Mouse (Mus musculus): Measurements from ENCODE around the gene Pgbd5. TPM values are rescaled to one million over a fixed set of nuclear protein-coding genes. Genes with fewer than 3 reads are reported as not detected.

Gene Pgbd5
- polyA plus RNA-seq, 1 experiment = not detected

DNA sequence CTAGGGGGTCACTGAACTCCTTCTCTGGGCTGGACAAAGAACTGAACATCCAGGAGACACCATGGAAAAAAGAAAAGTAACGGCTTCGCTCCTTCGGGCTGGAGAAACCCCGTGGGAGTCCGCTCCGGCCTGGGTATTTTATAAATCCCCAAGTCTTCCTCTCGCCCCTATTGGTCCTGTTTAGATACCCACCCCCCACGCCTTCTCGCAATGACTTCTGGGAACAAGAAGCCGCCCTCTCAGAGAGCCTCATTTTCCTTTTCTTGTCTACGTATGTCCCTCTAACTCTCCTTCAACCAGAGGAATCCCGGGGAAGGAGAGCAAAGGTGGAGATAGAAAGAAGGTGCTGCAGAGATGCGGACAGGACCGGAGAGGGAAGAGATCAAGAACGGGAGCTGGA, 76.1 kb downstream of the Pgbd5 start:
- Histone ChIP-seq H3K4me3 (replicated peaks; ENCODE audit: control insufficient read depth, low read depth, low read length) (no peak overlapping the region), H3K27ac (ENCODE audit: control insufficient read depth, insufficient read depth, low read depth, low read length, poor library complexity) (peak overlapping the region; percentile 73; the same call in 1 of the 2 replicates), H3K4me1 (ENCODE audit: control insufficient read depth, insufficient read depth, low read length) (no peaks in the 10 kb centered on the region; the same call in 1 of the 2 replicates)
- 90% methylated on average over 15 of the region's 15 CpGs for WGBS
- no peak for TF ChIP-seq POLR2A (IDR thresholded peaks at IDR 0.05; ENCODE audit: borderline replicate concordance, control insufficient read depth, low read depth, low read length)
- TF ChIP-seq CTCF (IDR thresholded peaks at IDR 0.05; ENCODE audit: control insufficient read depth, insufficient read depth, low read length) = no peak

- no peaks in the 10 kb centered on the region; the same call in 1 of the 2 replicates for H3K4me1 ChIP-seq (ENCODE audit: control insufficient read depth, insufficient read depth, low read length)
- peak overlapping the region; percentile 73 for H3K27ac ChIP-seq (ENCODE audit: control insufficient read depth, insufficient read depth, low read depth, low read length, poor library complexity)
- 47% methylated on average over 7 of the region's 7 CpGs for WGBS
- H3K4me3 ChIP-seq (replicated peaks; ENCODE audit: control insufficient read depth, low read depth, low read length) = peak overlapping the region; percentile 60
- TF ChIP-seq POLR2A (IDR thresholded peaks at IDR 0.05; ENCODE audit: borderline replicate concordance, control insufficient read depth, low read depth, low read length) (no peak), CTCF (IDR thresholded peaks at IDR 0.05; ENCODE audit: control insufficient read depth, insufficient read depth, low read length) (no peak)
Measured at GRCm38 (mm10) chr8:124362589-124362988, 76.9 kb downstream of the Pgbd5 start.

DNA sequence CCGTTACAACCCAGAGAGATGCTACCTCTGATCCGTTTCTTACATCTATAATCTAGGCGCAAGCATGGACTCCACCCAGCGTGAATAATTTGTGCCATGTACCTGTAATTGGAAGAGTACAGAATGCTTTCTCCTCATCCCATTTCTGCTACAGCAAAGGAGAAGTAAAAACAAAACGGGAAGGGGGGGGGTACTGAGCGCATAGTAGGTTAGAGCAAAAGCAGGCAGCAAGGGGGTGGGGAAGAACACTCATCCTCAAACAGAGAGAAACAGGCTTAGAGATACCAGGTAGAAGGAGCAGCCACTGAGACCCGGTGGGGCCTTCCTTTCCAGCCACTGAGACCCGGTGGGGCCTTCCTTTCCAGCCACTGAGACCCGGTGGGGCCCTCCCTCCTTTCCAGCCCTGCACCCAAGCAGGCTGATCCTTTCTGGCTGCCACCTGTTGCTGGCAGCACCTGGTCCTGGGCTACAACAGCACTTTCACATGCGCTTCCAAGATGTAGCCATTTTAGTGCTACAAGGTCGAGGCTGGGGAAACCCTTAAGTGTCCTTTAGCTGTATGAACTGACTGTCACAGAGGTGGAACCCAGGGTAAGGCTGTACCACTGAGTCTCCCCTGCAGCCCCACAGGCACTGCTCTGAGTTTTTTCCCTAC, 77.6 kb downstream of the Pgbd5 start:
- no peaks in the 10 kb centered on the region; the same call in 1 of the 2 replicates for H3K4me1 ChIP-seq (ENCODE audit: control insufficient read depth, insufficient read depth, low read length)
- H3K4me3 ChIP-seq (replicated peaks; ENCODE audit: control insufficient read depth, low read depth, low read length) = peak overlapping the region; percentile 60
- TF ChIP-seq POLR2A (IDR thresholded peaks at IDR 0.05; ENCODE audit: borderline replicate concordance, control insufficient read depth, low read depth, low read length) (no peak), CTCF (IDR thresholded peaks at IDR 0.05; ENCODE audit: control insufficient read depth, insufficient read depth, low read length) (no peak)
- WGBS = 66% methylated on average over 11 of the region's 11 CpGs
- H3K27ac ChIP-seq (ENCODE audit: control insufficient read depth, insufficient read depth, low read depth, low read length, poor library complexity) = peak overlapping the region; percentile 73

- no peak overlapping the region for H3K4me3 ChIP-seq (replicated peaks; ENCODE audit: control insufficient read depth, low read depth, low read length)
- no peaks in the 10 kb centered on the region; the same call in 1 of the 2 replicates for H3K4me1 ChIP-seq (ENCODE audit: control insufficient read depth, insufficient read depth, low read length)
- WGBS = 69% methylated on average over 3 of the region's 3 CpGs
- H3K27ac ChIP-seq (ENCODE audit: control insufficient read depth, insufficient read depth, low read depth, low read length, poor library complexity) = no peak overlapping the region
- TF ChIP-seq CTCF (IDR thresholded peaks at IDR 0.05; ENCODE audit: control insufficient read depth, insufficient read depth, low read length) = no peak
- TF ChIP-seq POLR2A (IDR thresholded peaks at IDR 0.05; ENCODE audit: borderline replicate concordance, control insufficient read depth, low read depth, low read length) = no peak
Measured at GRCm38 (mm10) chr8:124360911-124361310, 78.5 kb downstream of the Pgbd5 start.

DNA sequence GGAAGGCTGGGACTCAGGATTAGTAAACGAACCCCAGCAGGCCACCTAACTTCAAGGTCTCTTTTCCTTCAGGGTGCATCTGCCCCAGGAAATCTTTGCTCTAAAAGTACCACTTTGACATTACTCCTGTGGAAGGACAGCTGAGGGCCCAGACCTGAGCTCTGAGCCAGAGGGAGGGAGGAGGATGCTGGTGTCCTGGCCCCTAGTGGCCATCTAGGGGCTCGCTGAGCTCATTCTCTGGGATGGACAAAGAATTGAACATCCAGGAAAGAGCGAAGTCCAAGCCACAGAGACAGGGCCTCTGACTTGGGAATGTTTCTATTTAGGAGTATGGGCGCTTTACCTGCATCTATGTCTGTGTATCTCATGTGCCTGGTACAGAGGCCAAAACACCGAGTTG, 87.8 kb downstream of the Pgbd5 start:
- TF ChIP-seq CTCF (IDR thresholded peaks at IDR 0.05; ENCODE audit: control insufficient read depth, insufficient read depth, low read length) (no peak), POLR2A (IDR thresholded peaks at IDR 0.05; ENCODE audit: borderline replicate concordance, control insufficient read depth, low read depth, low read length) (no peak)
- 65% methylated on average over 5 of the region's 5 CpGs for WGBS
- no peaks in the 10 kb centered on the region for H3K4me1 ChIP-seq (ENCODE audit: control insufficient read depth, insufficient read depth, low read length)
- H3K27ac ChIP-seq (ENCODE audit: control insufficient read depth, insufficient read depth, low read depth, low read length, poor library complexity) = no peak overlapping the region
- no peak overlapping the region for H3K4me3 ChIP-seq (replicated peaks; ENCODE audit: control insufficient read depth, low read depth, low read length)

GRCm38 (mm10) chr8:124349663-124350062, 89.8 kb downstream of the Pgbd5 start:
- 39% methylated on average over 7 of the region's 7 CpGs for WGBS
- TF ChIP-seq CTCF (IDR thresholded peaks at IDR 0.05; ENCODE audit: control insufficient read depth, insufficient read depth, low read length) = peak; percentile 94
- no peak for TF ChIP-seq POLR2A (IDR thresholded peaks at IDR 0.05; ENCODE audit: borderline replicate concordance, control insufficient read depth, low read depth, low read length)
- Histone ChIP-seq H3K4me1 (ENCODE audit: control insufficient read depth, insufficient read depth, low read length) (no peaks in the 10 kb centered on the region), H3K4me3 (replicated peaks; ENCODE audit: control insufficient read depth, low read depth, low read length) (no peak overlapping the region), H3K27ac (ENCODE audit: control insufficient read depth, insufficient read depth, low read depth, low read length, poor library complexity) (no peak overlapping the region)

GRCm38 (mm10) chr8:124348087-124348486, 91.4 kb downstream of the Pgbd5 start:
- H3K4me1 ChIP-seq (ENCODE audit: control insufficient read depth, insufficient read depth, low read length) = no peaks in the 10 kb centered on the region
- no peak overlapping the region for H3K27ac ChIP-seq (ENCODE audit: control insufficient read depth, insufficient read depth, low read depth, low read length, poor library complexity)
- WGBS = 52% methylated on average over 1 of the region's 1 CpGs
- no peak overlapping the region for H3K4me3 ChIP-seq (replicated peaks; ENCODE audit: control insufficient read depth, low read depth, low read length)
- TF ChIP-seq CTCF (IDR thresholded peaks at IDR 0.05; ENCODE audit: control insufficient read depth, insufficient read depth, low read length) (no peak), POLR2A (IDR thresholded peaks at IDR 0.05; ENCODE audit: borderline replicate concordance, control insufficient read depth, low read depth, low read length) (no peak)

DNA sequence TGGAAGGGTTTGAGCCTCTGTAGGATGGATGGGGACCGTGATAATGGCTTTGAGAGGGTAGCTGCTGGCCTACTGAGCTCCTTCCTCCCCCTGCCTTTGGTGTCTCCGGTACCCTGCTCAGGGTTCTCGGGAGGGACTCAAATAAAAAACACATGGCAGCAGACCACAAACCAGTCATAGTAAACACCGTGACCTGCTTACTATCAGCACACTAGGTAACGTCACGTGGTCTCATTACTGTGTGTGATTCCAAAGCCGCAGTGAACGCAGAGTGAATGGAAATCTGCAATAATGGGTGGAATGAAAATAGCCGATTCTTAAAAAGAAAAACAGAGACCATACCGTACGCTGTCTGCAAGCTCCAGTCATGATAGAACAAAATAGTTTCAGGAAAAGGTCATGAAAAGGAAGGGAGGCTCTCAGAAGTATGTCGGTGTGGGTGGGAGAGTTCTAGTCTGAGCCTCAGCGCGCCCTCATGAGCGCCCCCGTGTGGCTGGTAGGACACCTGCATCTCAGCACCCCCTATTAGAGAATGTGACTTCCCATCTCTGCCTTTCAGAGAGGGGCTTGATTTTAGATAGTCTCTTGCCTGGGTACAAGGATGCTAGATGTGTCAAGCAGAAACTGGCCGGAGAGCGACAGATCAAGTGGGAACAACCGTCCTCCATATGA, 92.5 kb downstream of the Pgbd5 start:
- no peak for TF ChIP-seq POLR2A (IDR thresholded peaks at IDR 0.05; ENCODE audit: borderline replicate concordance, control insufficient read depth, low read depth, low read length)
- peak; percentile 87 for TF ChIP-seq CTCF (IDR thresholded peaks at IDR 0.05; ENCODE audit: control insufficient read depth, insufficient read depth, low read length)
- Histone ChIP-seq H3K27ac (ENCODE audit: control insufficient read depth, insufficient read depth, low read depth, low read length, poor library complexity) (no peak overlapping the region), H3K4me3 (replicated peaks; ENCODE audit: control insufficient read depth, low read depth, low read length) (no peak overlapping the region), H3K4me1 (ENCODE audit: control insufficient read depth, insufficient read depth, low read length) (no peaks in the 10 kb centered on the region)
- WGBS = 40% methylated on average over 19 of the region's 19 CpGs
